Mouse (Mus musculus): ENCODE data around the gene Pds5b.
"Not testable (repeated sequence)": the region's sequence is repeated elsewhere in the genome, so short reads cannot be mapped to it uniquely, and the experiment has no call there.

Pds5b gene

GRCm38 (mm10) chr5:150702714-150703113 lies 29.2 kb downstream of the Pds5b start:
- DNase-seq (ENCODE audit: low spot score) = no peak

DNA sequence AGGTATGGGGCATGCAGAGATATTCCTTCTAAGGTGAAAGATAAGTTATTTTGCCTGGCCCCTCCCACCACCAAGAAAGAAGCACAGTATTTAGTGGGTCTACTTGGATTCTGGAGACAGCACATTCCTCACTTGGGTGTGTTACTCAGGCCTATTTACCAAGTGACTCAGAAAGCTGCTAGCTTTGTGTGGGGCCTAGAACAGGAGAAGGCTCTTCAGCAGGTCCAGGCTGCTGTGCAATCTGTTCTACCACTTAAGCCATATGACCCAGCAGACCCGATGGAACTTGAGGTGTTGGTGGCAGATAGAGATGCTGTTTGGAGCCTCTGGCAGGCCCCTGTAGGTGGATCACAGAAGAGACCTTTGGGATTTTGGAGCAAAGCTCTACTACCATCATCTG lies 33.1 kb downstream of the Pds5b start:
- DNase-seq (ENCODE audit: low spot score) = not testable (repeated sequence)

- not testable (repeated sequence) for DNase-seq (ENCODE audit: low spot score)
These were observed 33.6 kb downstream of the Pds5b start for GRCm38 (mm10) chr5:150707181-150707580.

GRCm38 (mm10) chr5:150711503-150711902 lies 38.0 kb downstream of the Pds5b start:
- no peak for DNase-seq (ENCODE audit: low spot score)

DNA sequence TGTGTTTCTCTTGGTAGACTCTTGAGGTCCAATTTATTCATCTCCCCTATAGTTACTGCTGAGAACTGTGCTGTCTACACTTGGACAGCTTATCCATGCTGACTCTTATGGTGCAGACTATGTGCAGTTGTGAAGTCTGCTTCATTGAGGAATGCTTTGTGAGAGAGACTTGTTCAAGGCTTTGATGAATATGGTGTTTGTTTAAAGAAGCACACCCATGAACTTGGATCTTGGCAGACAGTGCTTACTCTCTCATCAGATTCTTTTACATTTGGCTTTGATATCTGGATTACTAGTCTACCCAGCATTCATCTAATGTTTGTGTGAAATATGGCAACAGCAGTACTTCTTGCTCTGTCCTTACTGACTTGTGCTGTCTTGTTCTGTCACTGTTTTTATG lies 39.9 kb downstream of the Pds5b start:
- no peak for DNase-seq (ENCODE audit: low spot score)

- no peak for DNase-seq (ENCODE audit: low spot score)
These were observed 44.2 kb downstream of the Pds5b start for GRCm38 (mm10) chr5:150717775-150718174.

DNA sequence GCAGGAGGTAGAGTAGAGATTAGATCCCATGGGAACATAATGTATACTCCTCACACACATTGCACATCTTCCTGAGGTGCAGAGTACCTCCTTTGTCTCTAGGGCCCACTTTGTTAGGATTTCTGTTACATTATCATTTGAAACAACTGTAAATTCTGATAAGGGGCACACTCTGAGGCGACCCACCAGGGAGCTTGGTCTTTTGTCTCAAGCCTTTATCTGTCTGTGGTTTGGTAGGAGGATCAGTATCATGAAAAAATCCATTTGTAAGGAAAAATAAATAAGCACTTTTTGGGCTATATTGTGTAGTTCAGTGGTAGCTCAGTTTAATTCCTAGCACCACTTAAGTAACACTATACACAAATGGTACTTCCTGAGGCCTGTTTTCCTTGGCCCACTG lies 51.1 kb downstream of the Pds5b start:
- DNase-seq (ENCODE audit: low spot score) = no peak

DNA sequence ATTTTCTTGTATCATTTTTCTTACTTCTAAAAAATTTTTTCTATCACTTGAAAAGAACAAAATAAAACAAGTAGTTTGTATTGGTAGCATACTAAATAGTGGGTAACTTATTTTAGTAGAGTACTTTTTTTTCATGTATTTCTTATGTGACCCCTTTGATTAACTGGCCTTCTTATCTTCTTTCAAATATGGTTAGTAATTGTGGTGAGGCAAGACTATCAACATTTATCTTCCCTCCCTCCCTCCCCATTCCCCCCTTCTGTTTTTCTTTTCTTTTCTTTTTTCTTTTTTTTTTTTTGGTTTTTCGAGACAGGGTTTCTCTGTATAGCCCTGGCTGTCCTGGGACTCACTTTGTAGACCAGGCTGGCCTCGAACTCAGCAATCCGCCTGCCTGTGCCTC lies 63.5 kb downstream of the Pds5b start:
- DNase-seq (ENCODE audit: low spot score) = not testable (repeated sequence)

DNA sequence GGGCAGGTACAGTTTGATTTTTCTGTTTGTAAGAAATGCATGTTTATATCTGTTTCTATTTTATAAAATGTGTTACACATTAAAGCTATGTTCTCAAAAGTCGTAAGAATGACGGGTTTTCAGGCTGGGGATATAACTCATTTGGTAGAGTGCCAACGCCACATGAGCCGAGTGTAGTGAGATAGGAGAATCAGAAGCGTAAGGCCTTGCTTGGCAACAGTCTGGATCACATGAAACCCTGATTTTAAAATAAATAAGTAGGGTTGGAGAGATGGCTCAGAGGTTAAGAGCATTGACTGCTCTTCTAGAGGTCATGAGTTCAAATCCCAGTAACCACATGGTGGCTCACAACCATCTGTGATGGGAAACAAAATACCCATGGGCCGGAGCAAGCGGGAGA lies 65.8 kb downstream of the Pds5b start:
- DNase-seq (ENCODE audit: low spot score) = no peak

DNA sequence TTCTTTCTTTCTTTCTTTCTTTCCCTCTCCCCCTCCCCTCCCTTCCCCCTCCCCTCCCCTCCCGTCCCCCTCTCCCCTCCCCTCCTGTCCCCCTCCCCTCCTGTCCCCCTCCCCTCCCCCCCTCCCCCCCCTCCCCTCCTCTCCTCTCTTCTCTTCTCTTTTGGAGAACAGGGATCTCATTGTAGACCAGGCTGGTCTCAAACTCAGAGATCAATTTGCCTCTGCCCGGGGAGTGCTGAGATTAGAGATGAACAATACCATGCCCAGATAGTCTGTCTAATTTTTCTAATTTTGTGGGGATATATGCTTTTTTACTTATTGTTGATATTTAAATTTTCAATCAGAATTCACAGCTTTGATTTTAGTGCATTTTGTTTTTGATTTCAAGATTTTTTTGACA lies 67.1 kb downstream of the Pds5b start:
- DNase-seq (ENCODE audit: low spot score) = no peak

GRCm38 (mm10) chr5:150756623-150757022 lies 83.1 kb downstream of the Pds5b start:
- no peak for DNase-seq (ENCODE audit: low spot score)

- no peak for DNase-seq (ENCODE audit: low spot score)
These were observed 98.9 kb downstream of the Pds5b start for GRCm38 (mm10) chr5:150772403-150772802.

DNA sequence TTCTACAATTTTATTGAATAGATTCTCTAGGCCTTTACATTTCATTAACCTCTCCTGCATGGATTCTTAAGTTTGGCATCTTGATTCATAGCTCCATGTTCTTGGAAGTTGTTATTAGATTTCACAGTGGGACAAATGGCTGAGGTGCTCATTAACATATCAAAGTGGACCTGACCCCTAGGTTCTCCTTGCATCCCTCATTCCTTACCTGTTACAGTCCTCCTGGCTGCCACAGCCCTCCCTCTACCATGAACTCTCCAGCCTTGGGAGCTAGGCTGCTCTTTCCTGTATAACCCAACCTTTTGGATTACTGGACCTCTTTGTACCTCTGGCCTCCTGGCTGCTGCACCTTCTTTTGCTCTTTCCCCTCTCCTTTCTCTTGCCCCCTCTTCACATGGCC lies 99.5 kb downstream of the Pds5b start:
- no peak for DNase-seq (ENCODE audit: low spot score)

GRCm38 (mm10) chr5:150788261-150788660 lies 114.7 kb downstream of the Pds5b start:
- no peak for DNase-seq (ENCODE audit: low spot score)

- no peak for DNase-seq (ENCODE audit: low spot score)
These were observed 115.5 kb downstream of the Pds5b start for GRCm38 (mm10) chr5:150789039-150789438.

DNA sequence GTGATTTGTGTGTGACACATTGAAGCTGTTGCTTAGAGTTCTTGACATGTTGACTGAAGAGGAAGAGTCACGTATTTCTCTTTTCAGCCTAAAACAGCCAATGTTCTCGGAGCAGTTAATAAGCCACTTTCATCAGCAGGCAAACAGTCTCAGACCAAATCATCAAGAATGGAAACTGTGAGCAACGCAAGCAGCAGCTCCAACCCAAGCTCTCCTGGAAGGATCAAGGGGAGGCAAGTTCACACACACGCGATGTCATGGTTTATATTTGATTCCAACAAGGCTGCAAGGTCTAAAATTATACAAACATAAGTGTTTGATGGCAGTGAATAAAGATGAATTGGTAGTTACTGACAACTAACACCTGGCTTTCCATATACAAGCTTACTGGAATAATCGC lies 120.6 kb downstream of the Pds5b start:
- DNase-seq (ENCODE audit: low spot score) = no peak

- DNase-seq (ENCODE audit: low spot score) = no peak
These were observed 126.5 kb downstream of the Pds5b start for GRCm38 (mm10) chr5:150800056-150800455.

DNA sequence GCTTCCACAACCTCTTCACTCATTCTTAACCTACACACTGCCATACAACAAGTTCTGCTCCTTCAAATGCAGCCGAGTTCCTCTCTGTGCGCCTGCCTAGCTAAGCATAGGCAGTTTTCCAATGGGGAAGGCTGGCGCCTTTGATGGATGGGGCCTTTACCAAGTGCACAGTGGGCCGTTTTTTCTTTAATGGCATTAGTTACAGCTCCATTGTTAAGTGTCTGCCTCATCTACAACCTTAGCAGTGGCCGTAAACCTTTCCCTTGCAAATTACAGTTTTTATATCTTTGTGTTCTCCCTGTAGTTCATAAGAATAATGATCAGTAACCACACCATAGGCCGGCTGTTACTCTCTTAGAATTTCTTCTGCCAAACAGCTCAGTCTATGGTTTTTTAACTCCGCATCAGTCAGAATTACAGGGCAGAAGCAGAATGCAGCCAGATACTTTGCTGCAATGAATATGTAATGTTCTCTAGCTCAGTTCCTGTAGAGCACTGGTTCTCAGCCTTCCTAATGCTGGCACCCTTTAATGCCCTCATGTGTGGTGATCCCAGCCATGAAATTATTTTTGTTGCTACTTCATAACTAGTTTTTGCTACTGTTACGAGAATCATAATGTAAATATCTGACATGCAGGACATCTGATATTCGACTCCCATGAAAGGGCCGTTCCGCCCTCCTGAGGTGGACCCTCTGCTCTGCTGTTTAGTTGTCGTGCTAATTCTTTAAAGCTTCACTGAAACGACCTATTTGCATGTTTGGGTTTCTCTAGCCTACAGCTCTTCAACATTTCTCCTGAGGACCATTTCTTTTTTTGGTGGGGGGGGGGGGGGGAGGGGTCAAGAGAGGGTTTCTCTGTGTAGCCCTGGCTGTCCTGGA lies 140.8 kb downstream of the Pds5b start:
- DNase-seq (ENCODE audit: low spot score) = no peak

DNA sequence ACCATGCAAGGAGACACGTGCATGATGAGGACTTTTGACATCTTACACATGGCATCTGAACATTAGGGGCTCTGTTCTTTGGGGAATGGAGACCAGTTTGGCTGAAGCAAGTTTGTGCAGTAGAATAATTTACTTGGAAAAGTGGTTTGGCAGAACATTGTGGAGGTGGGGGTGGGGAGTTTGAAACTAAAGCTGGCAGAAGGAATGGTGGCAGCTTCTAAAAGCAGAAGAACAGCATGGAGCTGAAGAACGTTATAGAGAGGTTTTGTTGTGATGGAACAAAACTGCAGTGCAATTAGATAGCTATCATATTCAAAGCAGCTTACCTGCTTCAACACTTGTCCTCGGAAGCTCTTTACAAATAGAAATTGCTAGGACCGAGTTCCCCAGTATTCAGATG lies 141.9 kb downstream of the Pds5b start:
- no peak for DNase-seq (ENCODE audit: low spot score)

GRCm38 (mm10) chr5:150816775-150817174 lies 143.2 kb downstream of the Pds5b start:
- no peak for DNase-seq (ENCODE audit: low spot score)

- DNase-seq (ENCODE audit: low spot score) = no peak
These were observed 144.5 kb downstream of the Pds5b start for GRCm38 (mm10) chr5:150818041-150818440.

- DNase-seq (ENCODE audit: low spot score) = no peak
These were observed 145.3 kb downstream of the Pds5b start for GRCm38 (mm10) chr5:150818886-150819285.

GRCm38 (mm10) chr5:150819520-150819919 lies 146.0 kb downstream of the Pds5b start:
- no peak for DNase-seq (ENCODE audit: low spot score)

- DNase-seq (ENCODE audit: low spot score) = no peak
These were observed 147.6 kb downstream of the Pds5b start for GRCm38 (mm10) chr5:150821152-150821551.

All from spleen, adult 12 weeks (tissue).